Mouse (Mus musculus) intestine, postnatal 0 days (tissue): Measurements from ENCODE around the gene Fosb. TPM values are rescaled to one million over a fixed set of nuclear protein-coding genes. Genes with fewer than 3 reads are reported as not detected.

Source experiments
- ATAC-seq: fragments of 200-750 bp; cut with Nextera tagmentation; 2 replicates; pipeline ENCODE4 v1.8.0; 2017; ENCODE audit warnings: mild to moderate bottlenecking, moderate TSS enrichment, moderate library complexity
- H3K27ac ChIP-seq: fragments of 300-500 bp; sonication (generic); 2 replicates; pipeline ENCODE4 v1.5.1; 2014; ENCODE audit warnings: mild to moderate bottlenecking, low read depth, low read length, moderate library complexity
- H3K27me3 ChIP-seq: fragments of 300-500 bp; sonication (generic); replicated peaks from 2 replicates; pipeline ENCODE4 v1.6.1; 2014; ENCODE audit warnings: low read length, mixed read lengths; ENCODE audit not compliant: control insufficient read depth, insufficient read depth
- H3K36me3 ChIP-seq: fragments of 300-500 bp; sonication (generic); 2 replicates; pipeline ENCODE4 v1.6.1; 2014; ENCODE audit warnings: mild to moderate bottlenecking, moderate library complexity; ENCODE audit not compliant: control insufficient read depth, insufficient read depth
- H3K4me1 ChIP-seq: fragments of 300-500 bp; sonication (generic); replicated peaks from 2 replicates; pipeline ENCODE4 v1.6.1; 2014; ENCODE audit warnings: antibody characterized with exemption, low read length, mixed read lengths; ENCODE audit not compliant: control insufficient read depth, insufficient read depth
- H3K4me2 ChIP-seq: fragments of 300-500 bp; sonication (generic); replicated peaks from 2 replicates; pipeline ENCODE4 v1.6.1; 2014; ENCODE audit warnings: low read depth, mild to moderate bottlenecking, moderate library complexity
- H3K4me3 ChIP-seq: fragments of 300-500 bp; sonication (generic); 2 replicates; pipeline ENCODE4 v1.5.1; 2014; ENCODE audit warnings: low read depth, low read length
- H3K9ac ChIP-seq: fragments of 300-500 bp; sonication (generic); 2 replicates; pipeline ENCODE4 v1.6.1; 2014; ENCODE audit warnings: mild to moderate bottlenecking, low read depth, low read length
- H3K9me3 ChIP-seq: fragments of 300-500 bp; sonication (generic); 2 replicates; pipeline ENCODE4 v1.6.1; 2016; ENCODE audit warnings: mixed run types; ENCODE audit not compliant: control insufficient read depth
- CTCF ChIP-seq: sonication (generic); IDR thresholded peaks from 2 replicates; pipeline ENCODE4 v1.5.1; 2016; ENCODE audit warnings: low read depth, mild to moderate bottlenecking, control low read depth, antibody characterized with exemption, moderate library complexity
- WGBS: fragments of 180-500 bp; shearing (Covaris S2); extraction: QIAGEN DNeasy Blood & Tissue Kit; methylation state at CpG from one replicate; pipeline ENCODE4 v1.1.7; 2014; 5-methylcytosine and 5-hydroxymethylcytosine counted together
- polyA plus RNA-seq: library from polyadenylated mRNA; unstranded; fragments of >200 nt; fragmentation: Nextera tagmentation; extraction: Ambion mirVana; gene quantifications from 2 replicates; pipeline ENCODE4 v1.2.1, GENCODE M21; 2015

The Fosb gene
- polyA plus RNA-seq, 1 experiment from 2014 or later: 0.12 TPM

DNA sequence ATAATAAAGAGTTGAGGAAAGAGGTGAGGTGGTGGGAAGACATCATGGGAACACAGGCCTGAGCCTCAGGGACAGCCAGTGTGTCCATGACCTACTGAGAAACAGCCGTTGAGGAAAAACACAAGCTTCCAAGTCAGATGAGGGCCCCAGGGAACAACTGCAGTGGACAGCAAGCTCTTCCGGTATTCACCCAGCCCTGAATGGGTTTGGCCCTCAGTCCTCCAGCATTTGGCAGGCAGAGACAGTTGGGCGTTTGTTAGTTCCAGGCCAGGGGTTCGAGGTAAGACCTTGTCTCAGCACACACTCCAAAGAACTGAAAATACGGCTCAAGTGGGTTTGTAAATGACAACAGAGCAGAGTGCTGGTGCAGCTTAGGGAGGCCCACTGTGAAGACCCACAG lies 56.4 kb downstream of the Fosb start:
- Histone ChIP-seq H3K36me3 (peaks cover 36% of the 10 kb centered on the region), H3K9ac (no peak overlapping the region), H3K9me3 (no peaks in the 10 kb centered on the region), H3K4me1 (peaks cover 10% of the 10 kb centered on the region; the same call in 1 of the 2 replicates), H3K27me3 (no peaks in the 10 kb centered on the region), H3K27ac (peak overlapping the region; percentile 36), H3K4me3 (no peak overlapping the region), H3K4me2 (no peak overlapping the region)
- no peak for TF ChIP-seq CTCF
- no peak for ATAC-seq
- 71% methylated on average over 5 of the region's 5 CpGs for WGBS

Other genes starting within 250 kb of the Fosb start
- 4.7 and 5.4 TPM in 2 replicates for gene Dmwd, start 233.8 kb downstream of the Fosb start, polyA plus RNA-seq
- gene Dmpk, start 226.2 kb downstream of the Fosb start, polyA plus RNA-seq: 50.8 and 60.4 TPM in 2 replicates
- gene Six5, start 215.5 kb downstream of the Fosb start, polyA plus RNA-seq: 4.6 and 5.1 TPM in 2 replicates
- 0.38 and 0.39 TPM in 2 replicates for gene Gm4969, start 191.7 kb downstream of the Fosb start, polyA plus RNA-seq
- gene Fbxo46, start 190.2 kb downstream of the Fosb start, polyA plus RNA-seq: 4.8 and 5.1 TPM in 2 replicates
- gene Qpctl, start 160.8 kb downstream of the Fosb start, polyA plus RNA-seq: 7.3 and 8.1 TPM in 2 replicates
- 66.3 and 69.6 TPM in 2 replicates for gene Snrpd2, start 160.3 kb downstream of the Fosb start, polyA plus RNA-seq
- gene Gipr, start 143.9 kb downstream of the Fosb start, polyA plus RNA-seq: 0.48 and 0.67 TPM in 2 replicates
- 5.0 and 5.1 TPM in 2 replicates for gene Eml2, start 133.6 kb downstream of the Fosb start, polyA plus RNA-seq
- 1.3 and 1.6 TPM in 2 replicates for gene Gpr4, start 97.5 kb downstream of the Fosb start, polyA plus RNA-seq
- gene Opa3, start 81.7 kb downstream of the Fosb start, polyA plus RNA-seq: 26.5 and 27.5 TPM in 2 replicates
- 98.5 and 106 TPM in 2 replicates for gene Vasp, start 38.2 kb downstream of the Fosb start, polyA plus RNA-seq
- 0.12 and 0.14 TPM in 2 replicates for gene Ppm1n, start 30.0 kb downstream of the Fosb start, polyA plus RNA-seq
- 7.1 and 9.3 TPM in 2 replicates for gene Rtn2, start 27.4 kb downstream of the Fosb start, polyA plus RNA-seq
- 22.1 and 27.1 TPM in 2 replicates for gene Ercc1, start 34.7 kb upstream of the Fosb start, polyA plus RNA-seq
- gene Cd3eap, start 49.4 kb upstream of the Fosb start, polyA plus RNA-seq: 8.3 and 9.7 TPM in 2 replicates
- gene Ppp1r13l, start 49.7 kb upstream of the Fosb start, polyA plus RNA-seq: 1.4 TPM in 2 replicates
- 6.2 and 8.7 TPM in 2 replicates for gene Ercc2, start 72.0 kb upstream of the Fosb start, polyA plus RNA-seq
- gene Klc3, start 94.1 kb upstream of the Fosb start, polyA plus RNA-seq: 1.6 TPM in 2 replicates
- gene Ckm, start 94.7 kb upstream of the Fosb start, polyA plus RNA-seq: 25.2 and 26.2 TPM in 2 replicates
- gene Mark4, start 148.8 kb upstream of the Fosb start, polyA plus RNA-seq: 4.2 and 4.7 TPM in 2 replicates
- 1.1 and 1.9 TPM in 2 replicates for gene Exoc3l2, start 153.3 kb upstream of the Fosb start, polyA plus RNA-seq
- 3.4 TPM in 2 replicates for gene Bloc1s3, start 198.3 kb upstream of the Fosb start, polyA plus RNA-seq
- 108 and 118 TPM in 2 replicates for gene Trappc6a, start 198.3 kb upstream of the Fosb start, polyA plus RNA-seq
- gene Nkpd1, start 207.8 kb upstream of the Fosb start, polyA plus RNA-seq: not detected in 2 replicates